Mouse (Mus musculus): Measurements from ENCODE around the gene Susd1.

GRCm38 (mm10) chr4:59439960-59440359 lies 1.5 kb upstream of the Susd1 start:
- TF ChIP-seq POLR2AphosphoS5 (IDR thresholded peaks at IDR 0.05; ENCODE audit: insufficient replicate concordance, low read depth, low read length) (no peak), CTCF (IDR thresholded peaks at IDR 0.05; ENCODE audit: low read depth, low read length) (no peak), GATA1 (IDR thresholded peaks at IDR 0.05; ENCODE audit: borderline replicate concordance, low read length) (no peak), TAL1 (conservative IDR thresholded peaks at IDR 0.05; ENCODE audit: low read depth, low read length) (no peak)

Measured in G1E (cell line).